In genomic region chr3:157085180-157085579, GRCm38 (mm10) we compare ENCODE assay signal across 9 mouse cellular contexts.
"Had no signal": no experiment of that assay in that cellular context is flagged by ENCODE, and none has a peak within 500 bp of the region (broad histone marks: within the 10 kb centered on the region; RNA-seq: fewer than 3 reads in every experiment).

No protein-coding gene starts in this region.

- DNase-seq: kidney, postnatal 14 days; layer of hippocampus, adult 9-11 months; layer of hippocampus, postnatal 36 days; liver, embryonic 13.5 days; liver, postnatal 0 days; right cerebral cortex, adult 18-20 months; spleen, adult 18-20 months; thymus, adult 18-20 months; thymus, postnatal 14 days had no signal
